Mouse (Mus musculus) bone marrow macrophage, adult 2 months (primary cell): ENCODE data around the gene 2310007B03Rik.

Experiments
- CTCF ChIP-seq: IDR thresholded peaks from 2 replicates; pipeline ENCODE4 v1.5.1; 2012; ENCODE audit warnings: low read depth, mild to moderate bottlenecking, low read length, moderate library complexity
- POLR2A ChIP-seq: IDR thresholded peaks from 2 replicates; pipeline ENCODE4 v1.6.1; 2012; ENCODE audit warnings: mild to moderate bottlenecking, low read depth, low read length, borderline replicate concordance

GRCm38 (mm10) chr1:93175849-93176248 is 15.1 kb upstream of the 2310007B03Rik start:
- no peak for TF ChIP-seq POLR2A
- TF ChIP-seq CTCF = no peak
